Mouse (Mus musculus) inflammation-experienced regulatory T-cells (primary cell): ENCODE measurements around the gene Cep126. TPM values are rescaled to one million over a fixed set of nuclear protein-coding genes. Genes with fewer than 3 reads are reported as not detected.

Experiments used
- polyA plus RNA-seq, 2 experiments: library from polyadenylated mRNA; unstranded; fragments of 100-300 nt; shearing (Covaris generic); gene quantifications; one replicate each; pipeline ENCODE4 v1.2.1; 2017

Gene Cep126
- polyA plus RNA-seq: not detected

DNA sequence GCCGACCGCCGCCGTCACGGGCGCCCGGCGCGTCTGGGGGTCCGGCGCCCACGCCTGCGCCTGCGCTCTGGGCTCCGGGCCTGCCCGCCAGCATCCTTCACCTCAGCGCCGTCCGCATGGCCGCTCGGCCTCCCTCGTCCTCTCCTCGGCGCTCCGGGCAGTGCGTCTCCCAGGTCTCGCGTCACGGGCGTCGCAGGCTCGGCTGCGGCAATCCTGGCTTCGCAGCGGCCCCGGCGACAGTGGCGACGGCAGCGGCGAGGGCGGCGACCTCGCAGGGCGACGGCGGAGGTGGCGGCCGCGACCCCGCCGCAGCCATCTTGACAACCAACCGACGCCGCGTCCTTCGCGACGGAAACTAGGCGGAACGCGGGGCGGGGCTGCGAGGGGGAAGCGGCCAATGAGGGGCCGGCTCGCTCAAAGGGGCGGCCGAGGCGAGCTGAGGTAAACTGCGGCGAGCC is at the start of gene Cep126:
TSS of gene Cep126 (minus strand) at position 178 of the 458 bp plus-strand sequence.

DNA sequence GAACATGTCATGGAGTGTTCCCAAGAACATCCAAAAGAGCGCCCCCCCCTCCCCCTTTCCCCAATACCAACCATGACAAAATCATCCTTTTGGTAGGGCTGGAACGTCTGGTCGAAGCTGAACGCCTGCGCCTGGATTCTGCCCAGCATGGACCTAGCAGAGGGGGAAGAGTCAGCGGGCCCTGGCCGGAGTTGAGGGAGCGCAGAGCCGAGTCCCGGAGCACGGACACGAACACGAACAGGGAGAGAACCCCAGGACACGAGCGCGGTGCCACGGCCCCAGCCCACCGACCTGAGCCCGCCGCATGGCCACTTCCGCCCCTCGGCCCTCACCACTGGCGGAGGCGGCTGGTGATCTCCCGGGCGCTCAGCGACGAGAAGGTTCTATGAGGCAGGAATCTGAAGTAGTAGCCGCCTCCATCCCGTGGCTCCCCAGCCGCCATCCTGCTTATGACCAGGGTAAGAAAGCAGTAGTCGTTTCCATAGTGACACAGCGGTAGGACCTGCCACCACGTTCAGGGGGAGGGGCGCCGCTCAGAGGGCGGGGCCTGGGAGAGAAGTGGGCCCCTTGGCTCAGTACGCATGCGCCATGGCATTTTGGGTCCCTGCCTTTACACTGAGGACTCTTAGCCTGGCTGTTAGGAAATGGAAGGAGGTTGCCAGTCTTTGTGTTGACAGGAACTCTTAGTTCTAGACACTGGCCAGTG is 91.6 kb downstream of the Cep126 start, which contains the start of gene Cfap300:
TSS of gene Cfap300 (minus strand) at position 486 of the 706 bp plus-strand sequence.

Other genes with a start within 250 kb of the Cep126 start
- 1 to 10 TPM in 1 of 2 experiments, under 1 TPM in 1; 0.17 to 1.0 TPM for gene Yap1, start 129.7 kb downstream of the Cep126 start, polyA plus RNA-seq
- gene Cfap300, start 91.5 kb downstream of the Cep126 start, polyA plus RNA-seq: under 1 TPM in 1 of 2 experiments, not detected in 1; 0.65 TPM